Mouse (Mus musculus) heart, embryonic 12.5 days (tissue): Measurements from ENCODE around the gene Rtn2. TPM values are rescaled to one million over a fixed set of nuclear protein-coding genes. Genes with fewer than 3 reads are reported as not detected.

Experiments used
- ATAC-seq: fragments of 200-750 bp; cut with Nextera tagmentation; 2 replicates; pipeline ENCODE4 v1.8.0; 2017; ENCODE audit warnings: moderate TSS enrichment, moderate library complexity; ENCODE audit not compliant: insufficient number of reproducible peaks, low FRiP score
- H3K27ac ChIP-seq: fragments of 300-500 bp; sonication (generic); 2 replicates; pipeline ENCODE4 v1.5.1; 2016; ENCODE audit warnings: mild to moderate bottlenecking, moderate library complexity; ENCODE audit not compliant: poor library complexity, severe bottlenecking
- H3K27me3 ChIP-seq: fragments of 300-500 bp; sonication (generic); replicated peaks from 2 replicates; pipeline ENCODE4 v1.6.1; 2016; ENCODE audit warnings: mild to moderate bottlenecking, moderate library complexity
- H3K36me3 ChIP-seq: fragments of 300-500 bp; sonication (generic); 2 replicates; pipeline ENCODE4 v1.6.1; 2016; ENCODE audit warnings: mild to moderate bottlenecking, moderate library complexity
- H3K4me1 ChIP-seq: fragments of 300-500 bp; sonication (generic); replicated peaks from 2 replicates; pipeline ENCODE4 v1.6.1; 2016; ENCODE audit warnings: mild to moderate bottlenecking
- H3K4me2 ChIP-seq: fragments of 300-500 bp; sonication (generic); 2 replicates; pipeline ENCODE4 v1.6.1; 2016; ENCODE audit warnings: mild to moderate bottlenecking, moderate library complexity
- H3K4me3 ChIP-seq: fragments of 300-500 bp; sonication (generic); 2 replicates; pipeline ENCODE4 v1.5.1; 2016; ENCODE audit warnings: mild to moderate bottlenecking
- H3K9ac ChIP-seq: fragments of 300-500 bp; sonication (generic); 2 replicates; pipeline ENCODE4 v1.6.1; 2016; ENCODE audit warnings: mild to moderate bottlenecking, moderate library complexity
- H3K9me3 ChIP-seq: fragments of 300-500 bp; sonication (generic); replicated peaks from 2 replicates; pipeline ENCODE4 v1.6.1; 2016; ENCODE audit warnings: mild to moderate bottlenecking, moderate library complexity
- WGBS: fragments of 180-500 bp; shearing (Covaris S2); methylation state at CpG from one replicate; pipeline ENCODE4 v1.1.7; 2016; 5-methylcytosine and 5-hydroxymethylcytosine counted together
- polyA plus RNA-seq: library from polyadenylated mRNA; unstranded; fragments of >200 nt; fragmentation: Nextera tagmentation; extraction: Ambion mirVana; gene quantifications from 2 replicates; pipeline ENCODE4 v1.2.1, GENCODE M21; 2016

The Rtn2 gene
- polyA plus RNA-seq, 1 experiment from 2014 or later, result 23.6 TPM

DNA sequence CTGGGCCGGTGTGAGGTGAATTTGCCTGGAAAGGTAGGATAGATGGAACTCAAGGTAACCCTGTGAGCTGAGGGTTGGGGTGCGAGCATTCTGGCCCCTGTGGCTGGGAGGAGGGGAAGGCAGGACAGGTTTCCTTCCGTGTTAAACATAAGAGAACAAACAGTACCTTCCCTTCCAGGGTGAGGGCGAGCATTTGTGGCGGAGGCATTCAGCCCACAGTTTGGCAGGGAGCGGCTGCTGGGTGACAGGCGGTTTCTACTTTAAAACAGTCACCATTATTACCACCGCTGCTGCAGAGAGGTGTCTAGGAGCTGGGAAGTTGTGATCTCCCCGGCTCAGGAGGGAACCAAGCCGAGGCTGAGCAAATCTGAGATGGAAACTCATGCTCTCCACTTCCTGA lies 54.7 kb downstream of the Rtn2 start:
- H3K4me1 ChIP-seq, result peaks cover 55% of the 10 kb centered on the region
- no peaks in the 10 kb centered on the region for H3K9me3 ChIP-seq
- ATAC-seq, result no peak
- H3K9ac ChIP-seq, result peak overlapping the region; percentile 1; the same call in 1 of the 2 replicates
- H3K36me3 ChIP-seq, result no peaks in the 10 kb centered on the region
- H3K4me2 ChIP-seq, result no peak overlapping the region
- H3K4me3 ChIP-seq, result no peak overlapping the region
- peak overlapping the region; percentile 18; the same call in 1 of the 2 replicates for H3K27ac ChIP-seq
- no peaks in the 10 kb centered on the region for H3K27me3 ChIP-seq
- 48% methylated on average over 10 of the region's 10 CpGs for WGBS

DNA sequence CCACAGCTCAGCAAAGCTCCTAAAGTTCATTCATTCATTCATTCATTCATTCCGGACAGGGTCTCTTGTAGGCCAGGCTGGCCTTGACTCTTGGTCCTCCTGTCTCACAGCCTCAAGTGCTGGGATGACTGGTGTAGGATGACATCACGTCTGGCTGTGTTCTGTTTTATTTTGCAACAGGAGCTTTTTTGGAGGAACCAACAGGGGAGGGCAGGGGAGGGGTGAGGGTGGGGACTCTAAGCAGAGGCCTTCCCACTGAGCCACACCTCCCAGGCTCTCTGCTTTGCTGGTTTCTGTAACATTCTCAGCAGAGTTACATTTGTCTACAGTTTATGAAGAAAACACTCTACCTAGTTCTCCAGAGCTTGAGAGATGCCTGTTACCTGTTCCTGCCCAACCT lies 55.6 kb downstream of the Rtn2 start:
- Histone ChIP-seq H3K4me1 (peaks cover 63% of the 10 kb centered on the region), H3K27ac (no peak overlapping the region), H3K4me3 (no peak overlapping the region), H3K9me3 (no peaks in the 10 kb centered on the region), H3K4me2 (no peak overlapping the region), H3K9ac (peak overlapping the region; percentile 33; the same call in 1 of the 2 replicates), H3K27me3 (no peaks in the 10 kb centered on the region), H3K36me3 (no peaks in the 10 kb centered on the region)
- 55% methylated on average over 2 of the region's 2 CpGs for WGBS
- ATAC-seq, result no peak

DNA sequence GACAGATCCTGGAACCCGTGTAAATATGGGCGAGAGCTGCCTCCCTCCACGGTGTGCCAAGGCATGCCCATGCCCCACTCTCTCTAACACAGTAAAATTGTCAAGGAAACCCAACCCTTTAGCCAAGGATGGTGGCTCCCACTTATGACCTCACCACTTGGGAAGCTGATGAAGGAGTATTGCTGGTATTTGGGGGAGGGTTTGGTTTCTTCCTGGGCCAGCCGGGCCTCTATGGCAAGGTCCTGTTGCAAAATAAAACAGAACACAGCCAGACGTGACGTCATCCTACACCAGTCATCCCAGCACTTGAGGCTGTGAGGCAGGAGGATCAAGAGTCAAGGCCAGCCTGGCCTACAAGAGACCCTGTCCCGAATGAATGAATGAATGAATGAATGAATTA lies 56.2 kb downstream of the Rtn2 start:
- H3K36me3 ChIP-seq, result no peaks in the 10 kb centered on the region
- no peak overlapping the region for H3K4me3 ChIP-seq
- ATAC-seq, result no peak
- H3K4me2 ChIP-seq, result no peak overlapping the region
- peak overlapping the region; percentile 33; the same call in 1 of the 2 replicates for H3K9ac ChIP-seq
- 49% methylated on average over 7 of the region's 7 CpGs for WGBS
- peaks cover 67% of the 10 kb centered on the region for H3K4me1 ChIP-seq
- no peaks in the 10 kb centered on the region for H3K9me3 ChIP-seq
- no peak overlapping the region for H3K27ac ChIP-seq
- no peaks in the 10 kb centered on the region for H3K27me3 ChIP-seq

DNA sequence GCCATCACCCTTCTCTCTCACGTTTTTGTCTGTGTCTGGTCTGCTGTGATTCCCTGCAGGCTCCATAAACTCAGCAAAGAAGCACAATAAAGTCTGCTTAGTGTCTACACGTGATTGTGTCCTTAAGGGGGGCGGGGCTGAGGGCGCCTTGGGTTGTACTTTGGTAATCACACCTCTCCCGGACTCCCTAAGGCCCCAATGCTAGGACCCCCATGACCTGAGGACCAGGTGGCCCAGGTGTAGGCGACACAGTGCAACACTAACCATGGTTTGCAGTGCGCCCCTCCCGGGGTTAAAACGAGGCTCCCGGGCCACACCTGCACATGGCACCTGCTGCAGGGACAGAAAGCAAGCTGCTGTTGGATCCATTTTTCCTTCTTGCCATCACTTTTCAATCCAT lies 58.8 kb downstream of the Rtn2 start:
- Histone ChIP-seq H3K27ac (peak overlapping the region; percentile 97), H3K9ac (peak overlapping the region; percentile 76), H3K27me3 (no peaks in the 10 kb centered on the region), H3K4me1 (peaks cover 67% of the 10 kb centered on the region), H3K36me3 (no peaks in the 10 kb centered on the region), H3K4me3 (peak overlapping the region; percentile 54), H3K9me3 (no peaks in the 10 kb centered on the region), H3K4me2 (peak overlapping the region; percentile 83)
- WGBS, result 16% methylated on average over 10 of the region's 10 CpGs
- ATAC-seq, result no peak

DNA sequence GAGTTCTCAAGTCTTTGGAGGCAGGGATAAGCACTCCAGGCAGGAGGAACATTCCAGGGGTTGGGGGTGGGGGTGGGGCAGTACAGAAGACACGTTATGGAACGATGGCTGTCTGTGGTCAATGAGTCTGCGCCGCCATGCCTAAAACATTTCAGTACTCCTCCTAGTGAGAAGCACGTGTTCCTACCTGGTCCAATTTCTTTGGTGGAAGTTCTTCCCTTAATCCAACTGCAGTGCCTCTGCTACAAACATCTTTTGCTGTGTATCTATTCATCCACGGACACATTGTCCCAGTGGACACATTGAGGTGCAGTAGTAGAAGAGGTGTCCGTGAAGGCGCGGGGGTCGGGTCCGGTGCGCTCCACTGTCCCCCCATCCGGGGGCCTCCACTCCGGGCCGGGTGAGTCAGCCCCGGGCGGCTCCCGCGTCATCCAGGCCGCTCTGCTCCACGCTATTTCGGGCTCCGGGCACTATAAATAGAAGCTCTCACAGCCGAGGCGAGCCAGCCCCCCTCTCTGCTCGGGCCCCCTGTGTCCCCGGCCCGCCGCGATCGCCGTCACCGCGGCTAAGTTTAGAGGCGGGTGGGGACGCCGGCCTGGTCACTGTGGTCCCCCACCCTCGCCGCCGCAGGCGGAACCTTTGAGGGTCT lies 59.5 kb downstream of the Rtn2 start:
- H3K27ac ChIP-seq, result peak overlapping the region; percentile 97
- no peaks in the 10 kb centered on the region for H3K9me3 ChIP-seq
- H3K27me3 ChIP-seq, result no peaks in the 10 kb centered on the region
- H3K4me3 ChIP-seq, result peak overlapping the region; percentile 54
- WGBS, result under 1% methylated on average over 41 of the region's 41 CpGs
- peak overlapping the region; percentile 83 for H3K4me2 ChIP-seq
- ATAC-seq, result peak; percentile 64
- H3K4me1 ChIP-seq, result peaks cover 63% of the 10 kb centered on the region
- H3K9ac ChIP-seq, result peak overlapping the region; percentile 76
- H3K36me3 ChIP-seq, result 0 out of 2 replicates have a peak, but pooled peaks cover under 1% of the 10 kb centered on the region

DNA sequence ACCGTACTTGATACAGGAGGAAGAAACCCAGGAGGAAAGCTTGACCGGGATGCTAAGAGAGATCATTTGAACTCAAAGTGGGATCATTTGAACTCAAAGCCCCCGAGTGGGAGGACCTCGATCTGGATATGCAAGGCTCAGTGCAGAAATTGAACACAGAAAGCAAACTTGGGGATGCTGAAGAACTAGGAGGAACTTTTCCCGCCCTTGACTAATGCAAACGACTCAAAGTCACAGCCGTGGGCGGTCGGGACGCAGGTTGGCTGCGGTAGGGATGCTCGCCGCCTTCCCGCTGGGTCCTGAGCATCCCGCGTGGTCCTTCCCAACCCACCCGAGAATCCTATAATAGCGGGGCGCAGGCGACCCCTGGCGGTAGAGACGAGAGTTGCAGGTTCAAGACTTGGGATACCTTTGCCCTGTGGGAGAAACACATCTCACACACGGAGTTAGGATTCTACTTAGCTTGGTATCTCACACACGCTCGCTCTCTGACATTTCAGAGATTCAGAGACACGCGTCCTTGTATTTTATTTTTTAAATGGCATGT lies 60.1 kb downstream of the Rtn2 start:
- WGBS, result under 1% methylated on average over 27 of the region's 27 CpGs
- ATAC-seq, result peak; percentile 12; the same call in 1 of the 2 replicates
- Histone ChIP-seq H3K4me2 (peak overlapping the region; percentile 83), H3K27ac (peak overlapping the region; percentile 97), H3K4me1 (peaks cover 56% of the 10 kb centered on the region), H3K4me3 (peak overlapping the region; percentile 54), H3K9me3 (no peaks in the 10 kb centered on the region), H3K27me3 (no peaks in the 10 kb centered on the region), H3K36me3 (peaks cover 5% of the 10 kb centered on the region; the same call in 1 of the 2 replicates), H3K9ac (peak overlapping the region; percentile 76)

DNA sequence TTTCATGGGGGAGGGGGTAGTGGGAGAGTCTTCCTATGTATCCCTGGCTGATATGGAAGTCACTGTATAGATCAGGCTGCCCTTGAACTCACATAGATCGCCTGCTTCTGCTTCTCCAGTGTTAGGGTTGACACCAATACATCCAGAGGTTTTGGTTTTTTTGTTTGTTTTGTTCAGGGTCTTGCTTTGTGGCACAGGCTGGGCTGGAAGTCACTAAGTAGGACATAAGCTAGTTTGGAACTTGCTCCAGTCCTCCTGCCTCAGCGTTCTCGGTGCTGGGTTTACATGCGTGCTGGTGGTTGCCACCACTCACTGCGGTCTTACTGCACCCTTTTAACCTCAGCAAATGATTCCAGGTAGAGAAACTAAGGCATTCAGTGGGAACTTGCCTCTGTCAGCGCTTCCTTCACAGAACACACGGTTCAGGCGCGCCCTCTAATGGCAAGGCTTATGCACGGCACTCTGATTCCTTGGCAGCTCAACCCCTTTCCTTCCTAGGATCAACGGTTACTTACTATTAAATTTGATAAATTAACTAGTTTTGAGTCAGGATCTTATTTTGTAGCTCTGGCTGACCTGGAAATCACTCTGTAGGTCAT lies 60.9 kb downstream of the Rtn2 start:
- Histone ChIP-seq H3K27ac (no peak overlapping the region), H3K4me3 (0 out of 2 replicates have a peak overlapping the region, but pooled peaks have one; percentile 9), H3K27me3 (no peaks in the 10 kb centered on the region), H3K4me2 (peak overlapping the region; percentile 83), H3K9ac (no peak overlapping the region), H3K36me3 (peaks cover 11% of the 10 kb centered on the region), H3K4me1 (peaks cover 50% of the 10 kb centered on the region), H3K9me3 (no peaks in the 10 kb centered on the region)
- 2% methylated on average over 11 of the region's 11 CpGs for WGBS
- ATAC-seq, result no peak

DNA sequence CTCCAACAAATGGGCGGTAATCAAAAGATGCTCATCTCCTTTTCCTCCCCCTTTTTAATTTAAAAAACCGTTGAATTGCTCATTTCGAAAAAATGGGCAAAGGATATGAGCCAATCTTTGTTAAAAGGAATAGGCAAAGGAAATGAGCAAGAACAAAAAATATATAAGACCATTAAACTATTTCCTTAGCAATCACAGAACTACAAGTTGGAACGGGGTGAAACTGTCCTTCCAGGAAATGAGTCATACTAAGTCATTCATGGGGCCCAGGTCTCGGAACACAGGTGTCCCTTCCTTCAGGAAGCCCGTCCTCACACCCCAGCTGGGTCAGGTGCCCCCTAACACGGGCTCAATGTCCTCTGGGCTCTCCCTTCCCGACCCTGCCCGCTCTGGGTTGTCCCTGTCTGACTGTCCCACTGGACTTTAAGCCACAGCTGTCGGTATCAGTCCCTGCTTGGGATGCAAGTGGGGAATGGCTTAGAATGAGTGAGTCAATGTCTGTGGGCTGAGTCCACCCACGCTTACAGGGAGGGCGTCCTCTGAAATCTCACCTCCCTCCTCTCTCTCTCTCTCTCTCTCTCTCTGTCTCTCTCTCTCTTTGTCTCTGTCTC lies 61.9 kb downstream of the Rtn2 start, which contains the start of gene Ercc1:
TSS of gene Ercc1 (plus strand) at position 542 of the 611 bp plus-strand sequence.
- Histone ChIP-seq H3K4me3 (peak within 1 kb of the TSS; percentile 65), H3K9ac (peak within 1 kb of the TSS; percentile 73), H3K27me3 (no peaks in the 10 kb centered on the region), H3K4me2 (peak within 1 kb of the TSS; percentile 86), H3K27ac (peak within 1 kb of the TSS; percentile 72; the same call in 1 of the 2 replicates), H3K4me1 (peaks cover 47% of the 10 kb centered on the region), H3K36me3 (peaks cover 21% of the 10 kb centered on the region), H3K9me3 (no peaks in the 10 kb centered on the region)
- ATAC-seq, result no peak
- WGBS, result 25% methylated on average over 11 of the region's 12 CpGs

DNA sequence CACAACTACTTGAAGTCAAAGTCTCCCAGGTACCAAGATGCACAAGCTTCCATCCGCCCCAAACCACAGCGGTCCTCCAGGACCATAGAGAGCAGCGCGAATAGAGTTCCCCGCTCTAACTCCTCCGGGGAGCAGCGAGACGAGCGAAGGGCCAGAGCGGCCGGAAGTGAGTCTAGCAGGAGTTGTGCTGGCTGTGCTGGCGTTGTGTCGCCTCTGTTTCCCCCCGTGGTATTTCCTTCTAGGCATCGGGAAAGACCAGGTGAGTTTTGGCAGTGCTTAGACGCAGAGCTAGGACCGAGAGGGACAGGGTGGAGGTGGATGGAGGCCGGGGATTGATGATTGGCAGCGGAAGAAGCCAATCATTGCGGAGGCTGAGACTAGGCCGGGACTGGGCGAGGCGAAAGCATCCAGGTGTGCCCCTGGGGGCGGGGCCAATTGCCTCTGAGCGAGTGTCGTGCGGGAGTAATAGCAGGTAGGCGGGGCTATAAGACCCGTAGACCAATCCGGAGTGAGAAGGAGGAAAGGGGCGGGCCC lies 62.6 kb downstream of the Rtn2 start:
- Histone ChIP-seq H3K27me3 (no peaks in the 10 kb centered on the region), H3K9me3 (no peaks in the 10 kb centered on the region), H3K4me1 (peaks cover 42% of the 10 kb centered on the region), H3K4me3 (peak overlapping the region; percentile 65), H3K4me2 (peak overlapping the region; percentile 86), H3K9ac (peak overlapping the region; percentile 73), H3K36me3 (peaks cover 27% of the 10 kb centered on the region), H3K27ac (peak overlapping the region; percentile 72; the same call in 1 of the 2 replicates)
- peak; percentile 95 for ATAC-seq
- 0% methylated on average over 31 of the region's 31 CpGs for WGBS
